Mouse (Mus musculus) embryo, embryonic 10 days (tissue): ENCODE measurements around the gene Mx1.

Experiments
- DNase-seq: peaks from one replicate; pipeline ENCODE4 v3.0.0-alpha.2; 2015; ENCODE audit warnings: low spot score

The Mx1 gene

DNA sequence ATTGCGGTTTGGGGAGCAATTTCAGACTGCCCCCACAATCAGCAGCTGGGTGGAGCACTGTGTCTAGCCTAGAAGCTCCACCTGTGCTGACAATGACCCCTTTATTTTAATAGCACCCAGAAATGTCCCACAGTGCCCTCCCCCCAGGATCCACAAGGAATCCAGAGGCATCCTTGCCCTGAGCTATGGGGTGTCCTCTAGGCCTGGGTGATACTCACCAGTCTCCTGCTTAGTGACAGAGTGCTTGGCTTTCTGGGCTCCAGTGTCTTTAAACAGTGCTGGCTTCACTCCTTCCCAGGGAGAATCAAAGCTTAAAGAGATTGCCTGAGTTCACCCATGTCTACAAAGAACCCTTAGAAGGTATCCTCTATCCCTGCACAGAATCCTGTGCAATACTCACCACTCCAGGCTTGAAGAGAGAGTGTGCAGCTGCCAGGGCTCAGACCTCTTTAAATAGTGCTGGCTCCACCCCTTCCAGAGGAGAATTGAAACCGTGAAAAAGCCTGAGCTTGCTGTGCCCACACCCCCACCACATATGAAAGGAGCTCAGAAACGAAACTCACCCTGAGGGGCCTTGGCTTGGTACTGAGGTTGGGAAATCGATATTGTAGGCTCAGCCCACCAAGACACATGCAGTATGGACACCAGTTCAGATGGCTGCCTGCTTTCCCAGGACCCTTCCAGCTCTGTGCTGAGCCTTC lies at the start of gene Mx1:
Gene Mx1, minus strand, starts transcription at position 427 of the 701 bp plus-strand sequence.
- DNase-seq: peak; percentile 20

GRCm38 (mm10) chr16:97512347-97512751 lies 49.6 kb upstream of the Mx1 start:
- DNase-seq: no peak

DNA sequence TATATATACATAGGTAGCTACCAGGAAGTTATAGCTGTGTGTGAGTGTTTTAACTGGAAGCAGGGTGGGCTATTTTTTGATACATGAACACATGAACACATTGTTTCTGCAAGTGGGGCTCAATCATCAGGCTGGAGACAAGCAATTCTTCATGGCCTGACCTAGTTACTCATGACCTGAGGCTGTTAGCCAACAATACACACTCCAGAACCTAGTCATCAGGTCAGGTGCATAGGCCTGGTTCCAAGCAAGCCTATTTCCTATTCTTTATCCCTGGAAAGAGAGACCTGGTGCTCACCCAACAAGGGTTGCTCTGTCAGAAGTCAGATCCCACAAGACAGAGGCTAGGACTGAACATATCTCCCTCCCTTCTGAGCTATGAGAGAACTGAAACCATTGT lies 48.8 kb upstream of the Mx1 start:
- no peak for DNase-seq

DNA sequence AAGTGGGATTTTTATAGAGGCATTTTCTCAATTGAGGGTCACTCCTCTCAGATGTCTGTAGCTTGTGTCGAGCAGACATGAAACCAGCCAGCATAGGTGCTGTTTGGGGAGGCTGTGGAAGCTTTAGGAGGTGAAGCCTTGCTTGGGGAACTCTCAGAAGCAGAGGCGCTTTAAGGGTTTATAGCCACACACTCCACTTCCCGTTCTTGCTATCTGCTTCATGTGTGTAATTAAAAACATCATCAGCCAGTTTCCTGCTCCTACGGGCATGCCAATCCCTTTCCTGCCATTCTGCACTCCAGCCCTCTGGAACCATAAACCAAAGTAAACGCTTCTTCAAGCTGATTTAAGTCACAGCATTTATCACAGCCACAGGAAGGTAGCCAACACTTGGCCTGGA lies 48.1 kb upstream of the Mx1 start:
- DNase-seq: no peak

- DNase-seq: no peak
Observed at GRCm38 (mm10) chr16:97507783-97508182, 45.1 kb upstream of the Mx1 start.

GRCm38 (mm10) chr16:97504793-97505192 lies 42.1 kb upstream of the Mx1 start:
- no peak for DNase-seq

- no peak for DNase-seq
Observed at GRCm38 (mm10) chr16:97503849-97504248, 41.1 kb upstream of the Mx1 start.

- no peak for DNase-seq
Observed at GRCm38 (mm10) chr16:97500901-97501300, 38.2 kb upstream of the Mx1 start.

DNA sequence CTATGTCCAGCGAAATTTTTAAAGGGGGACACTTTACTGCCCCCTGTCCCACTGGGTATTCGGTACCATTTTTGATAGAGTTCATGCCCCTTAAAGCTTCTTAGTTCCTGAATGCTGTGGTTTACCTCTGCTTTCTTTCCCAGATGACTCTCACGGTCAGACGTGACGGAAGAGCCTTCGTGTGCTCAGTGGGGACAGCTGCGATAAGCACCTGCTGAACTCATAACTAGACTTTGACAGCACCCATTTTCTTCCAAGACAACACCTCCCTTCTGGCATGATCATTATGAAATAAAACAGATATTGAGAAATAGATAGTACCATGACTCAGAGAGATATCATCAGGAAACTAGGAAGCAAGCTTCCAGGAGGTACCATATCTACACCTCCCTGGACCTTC lies 36.7 kb upstream of the Mx1 start:
- no peak for DNase-seq

DNA sequence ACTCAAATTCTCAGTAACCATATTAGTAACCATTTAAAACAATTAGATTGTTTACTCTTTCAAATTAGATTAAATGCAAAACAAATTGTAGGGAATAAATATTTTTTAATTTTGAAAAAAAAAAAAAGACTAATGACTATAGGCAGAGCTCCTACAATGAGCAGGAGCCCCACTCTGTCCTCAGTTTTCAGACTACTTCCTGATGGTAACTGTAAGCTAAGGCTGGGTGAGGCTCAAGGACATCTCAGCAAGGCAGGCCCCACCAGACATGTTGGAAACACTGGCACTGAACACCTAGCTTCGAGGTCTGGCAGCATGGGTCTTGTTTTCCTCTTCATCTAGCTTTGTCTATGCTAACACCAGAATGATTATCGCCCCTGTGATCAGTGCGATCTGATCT lies 35.4 kb upstream of the Mx1 start:
- no peak for DNase-seq

- DNase-seq: no peak
Observed at GRCm38 (mm10) chr16:97497682-97498081, 35.0 kb upstream of the Mx1 start.

GRCm38 (mm10) chr16:97496026-97496425 lies 33.3 kb upstream of the Mx1 start:
- DNase-seq: no peak

DNA sequence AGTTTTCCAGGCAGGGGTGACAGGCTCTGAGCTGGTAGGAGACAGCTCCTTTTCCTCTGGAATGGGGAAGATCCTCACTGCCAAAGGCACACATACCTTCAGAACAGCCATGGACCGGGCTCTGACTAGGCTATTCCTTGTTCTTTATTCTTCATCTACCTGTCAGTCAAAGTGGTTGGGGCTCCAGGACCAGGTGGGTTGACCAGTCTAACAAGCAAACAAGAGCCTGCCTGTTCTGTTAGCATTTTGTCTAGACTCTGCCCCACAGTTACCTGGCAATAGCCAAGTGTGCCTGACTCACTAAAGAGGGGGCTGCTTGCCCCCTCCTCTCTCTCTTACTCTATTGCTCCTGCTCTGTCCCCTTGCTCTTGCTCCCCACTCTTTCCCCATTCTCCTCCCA lies 29.7 kb upstream of the Mx1 start:
- DNase-seq: no peak

- no peak for DNase-seq
Observed at GRCm38 (mm10) chr16:97478655-97479054, 15.9 kb upstream of the Mx1 start.

GRCm38 (mm10) chr16:97476524-97476923 lies 13.8 kb upstream of the Mx1 start:
- no peak for DNase-seq

DNA sequence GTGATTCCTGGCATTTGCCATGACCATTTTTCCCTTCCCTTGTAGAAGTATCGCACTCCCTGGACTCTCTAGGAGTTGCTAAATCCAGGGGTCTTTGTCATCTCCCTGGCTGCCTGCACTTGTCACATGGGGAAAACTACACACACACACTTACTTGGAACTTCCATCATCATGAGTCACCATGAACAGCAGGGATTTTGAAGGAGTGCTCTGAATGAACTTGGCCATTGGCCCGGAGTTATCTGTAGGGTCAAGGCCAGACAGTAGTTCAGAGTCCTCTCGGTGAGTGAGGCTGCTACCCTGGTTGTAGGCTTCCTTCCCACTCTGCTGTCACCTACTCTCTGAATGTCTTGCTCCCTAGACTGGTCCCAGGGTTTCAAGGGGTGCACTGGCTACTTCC lies 12.9 kb upstream of the Mx1 start:
- no peak for DNase-seq

DNA sequence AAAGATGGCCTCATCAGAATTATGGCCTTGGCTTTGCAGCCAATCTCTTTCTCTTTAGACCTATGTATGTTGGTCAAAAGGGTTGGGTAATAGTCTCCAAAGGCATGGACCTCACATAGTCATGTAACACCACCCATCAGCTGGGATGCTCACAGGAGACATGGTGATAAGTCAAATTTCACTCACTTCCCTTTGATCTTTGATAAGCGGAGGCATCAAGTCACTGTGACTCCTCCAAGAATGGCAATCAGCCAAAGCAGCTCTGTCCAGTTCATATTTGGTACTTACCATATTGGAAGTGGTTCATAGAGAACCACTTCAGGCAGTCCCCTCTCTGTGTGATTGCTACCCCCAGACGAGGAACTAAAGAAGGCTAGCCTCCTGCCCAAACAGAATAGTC lies 12.0 kb upstream of the Mx1 start:
- DNase-seq: no peak

DNA sequence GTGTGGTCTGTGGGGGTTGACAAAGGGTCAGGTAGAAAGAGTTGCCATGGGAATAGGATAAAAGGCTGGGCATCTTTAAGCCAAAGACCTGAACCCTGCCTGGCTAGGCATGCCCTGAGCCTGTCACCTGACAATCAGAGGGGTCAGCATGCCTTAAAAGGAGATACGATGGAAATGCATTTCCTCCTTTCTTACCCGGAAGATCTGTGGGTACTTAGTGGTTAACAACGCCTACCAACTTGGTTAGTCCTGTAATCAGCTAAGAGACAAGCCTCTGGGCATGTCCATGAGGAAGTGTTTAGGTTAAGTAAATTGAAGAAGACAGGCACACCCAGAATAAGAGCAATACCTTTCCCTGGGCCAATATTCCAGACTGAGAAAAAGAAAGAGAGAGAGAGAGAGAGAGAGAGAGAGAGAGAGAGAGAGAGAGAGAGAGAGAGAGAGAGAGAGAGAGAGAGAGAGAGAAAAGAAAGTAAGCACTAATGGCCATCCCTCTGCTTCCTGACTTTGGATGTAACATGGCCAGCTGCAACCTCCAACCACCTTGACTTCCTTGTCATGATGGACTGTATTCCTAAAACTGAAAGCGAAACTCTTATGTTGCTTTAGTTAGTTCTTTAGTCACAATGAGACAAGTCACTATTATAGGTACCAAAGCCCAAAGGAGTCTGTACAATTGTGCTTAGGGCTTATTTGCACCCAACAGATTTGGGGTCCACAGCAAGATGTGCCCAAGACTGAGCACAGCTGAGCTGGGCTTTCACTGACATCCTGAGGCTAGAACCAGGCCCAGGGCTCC lies 5.5 kb upstream of the Mx1 start:
- DNase-seq: no peak

DNA sequence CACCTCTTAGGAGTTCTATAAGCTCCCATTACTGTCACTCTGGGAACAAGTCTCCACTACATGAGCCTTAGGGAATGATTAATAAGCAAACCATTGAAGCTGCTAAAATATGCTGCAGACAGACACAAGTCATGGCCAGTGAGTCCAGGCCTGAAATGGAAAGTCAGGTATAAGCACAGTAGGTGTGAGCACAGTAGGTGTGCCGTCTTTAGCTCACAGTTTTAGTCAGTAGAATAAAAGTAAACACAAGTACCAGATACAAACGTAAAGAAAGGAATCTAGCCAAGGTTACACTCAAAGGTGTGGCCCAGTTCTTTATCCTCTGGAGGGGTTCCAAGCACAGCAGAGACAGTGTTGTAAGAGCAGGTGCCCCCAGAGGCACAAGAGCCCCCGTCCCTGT lies 4.8 kb upstream of the Mx1 start:
- no peak for DNase-seq

- DNase-seq: peak; percentile 47
Observed at GRCm38 (mm10) chr16:97466182-97466957, 3.7 kb upstream of the Mx1 start.

DNA sequence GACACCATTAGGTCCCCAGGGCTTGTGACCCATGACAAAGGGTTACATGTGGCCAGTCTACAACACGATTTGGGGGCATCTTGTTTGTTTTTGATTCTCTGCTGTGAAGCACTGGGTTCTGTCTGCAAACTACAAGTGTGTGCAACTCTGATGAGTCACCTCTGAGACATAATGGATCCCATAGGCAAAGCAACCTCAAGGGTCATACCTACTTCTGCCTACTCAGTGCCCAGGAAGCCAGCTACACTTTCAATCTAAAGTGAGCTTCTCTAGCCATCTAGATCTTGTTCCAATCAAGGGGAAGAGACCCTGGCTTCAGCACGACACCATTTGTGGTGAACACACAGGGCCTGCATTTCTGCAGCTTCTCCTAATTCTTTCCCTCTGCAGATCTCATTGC lies 1.4 kb downstream of the Mx1 start:
- no peak for DNase-seq

- DNase-seq: no peak
Observed at GRCm38 (mm10) chr16:97459831-97460230, 2.9 kb downstream of the Mx1 start.

GRCm38 (mm10) chr16:97447386-97447785 lies 15.3 kb downstream of the Mx1 start:
- DNase-seq: no peak
